ENCODE assay signal across 27 mouse cellular contexts in the genomic region with DNA sequence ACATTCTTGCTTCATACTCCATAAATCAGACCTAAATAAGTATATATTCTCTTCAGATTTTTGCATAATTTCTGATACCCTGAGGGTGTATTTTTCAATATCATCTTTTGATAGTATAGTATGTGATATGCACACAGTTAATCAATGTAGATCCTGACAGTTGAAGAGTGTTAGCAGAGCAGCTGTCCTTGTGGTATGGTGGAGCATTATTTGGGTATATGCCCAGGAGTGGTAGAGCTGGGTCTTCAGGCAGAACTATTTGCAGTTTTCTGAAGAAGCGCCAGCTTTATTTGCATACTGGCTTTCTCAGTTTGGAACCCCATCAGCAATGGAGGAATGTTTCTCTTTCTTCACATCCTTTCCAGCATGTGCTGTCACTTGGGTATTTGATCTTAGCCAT.
DNase-seq lines count a peak whose midpoint lies in the region; ATAC-seq and TF ChIP-seq lines count a peak whose summit lies in the region.
"Had no signal": no experiment of that assay in that cellular context is flagged by ENCODE, and none has a peak within 500 bp of the region (broad histone marks: within the 10 kb centered on the region; RNA-seq: fewer than 3 reads in every experiment).

No protein-coding gene starts in this region.

- H3K4me2 ChIP-seq in forebrain, embryonic 14.5 days (ENCODE audit: low read length): no peak overlapping the region
- no peak overlapping the region for H3K4me2 ChIP-seq in neural tube, embryonic 11.5 days (ENCODE audit: low read depth)
- H3K4me2 ChIP-seq in neural tube, embryonic 15.5 days: no peak overlapping the region
- H3K4me2 ChIP-seq in forebrain, postnatal 0 days (ENCODE audit: low read depth): no peak overlapping the region
- H3K4me2 ChIP-seq: heart, embryonic 12.5 days; heart, embryonic 15.5 days; hindbrain, embryonic 13.5 days; intestine, embryonic 15.5 days had no signal

- peak; percentile 76 for DNase-seq in forebrain, embryonic 14.5 days (ENCODE audit: low spot score)
- no peak for DNase-seq in forebrain, embryonic 10.5 days (ENCODE audit: extremely low spot score, low spot score)
- no peak for DNase-seq in neural tube, embryonic 11.5 days (ENCODE audit: low spot score)
- peak; percentile 30 for DNase-seq in forebrain, postnatal 0 days
- no peak for DNase-seq in embryonic facial prominence, embryonic 10.5 days (ENCODE audit: low spot score)
- DNase-seq: adrenal gland, postnatal 10 days; adrenal gland, postnatal 36 days; B cell, adult 2 months; cerebellum, adult 11-12 months; cerebellum, adult 8-10 months; cerebellum, postnatal 36 days; embryo, embryonic 11 days; gastrocnemius, postnatal 25 days; heart, adult 18-20 months; heart, postnatal 10 days; heart, postnatal 36 days; kidney, adult 11 months had no signal

- no peaks in the 10 kb centered on the region for H3K27me3 ChIP-seq in forebrain, embryonic 14.5 days (replicated peaks; ENCODE audit: control insufficient read depth, insufficient read depth, low read length)
- no peaks in the 10 kb centered on the region for H3K27me3 ChIP-seq in forebrain, embryonic 10.5 days (ENCODE audit: poor library complexity, severe bottlenecking)
- H3K27me3 ChIP-seq in neural tube, embryonic 11.5 days (ENCODE audit: control insufficient read depth, insufficient read depth, low read length): no peaks in the 10 kb centered on the region
- no peaks in the 10 kb centered on the region for H3K27me3 ChIP-seq in neural tube, embryonic 15.5 days (replicated peaks)
- H3K27me3 ChIP-seq in forebrain, postnatal 0 days (ENCODE audit: insufficient read depth, low read length): no peaks in the 10 kb centered on the region
- H3K27me3 ChIP-seq in embryonic facial prominence, embryonic 10.5 days (replicated peaks; ENCODE audit: low read depth, poor library complexity, severe bottlenecking): no peaks in the 10 kb centered on the region
- H3K27me3 ChIP-seq: CH12.LX; heart, embryonic 12.5 days; heart, embryonic 15.5 days; hindbrain, embryonic 13.5 days; intestine, embryonic 15.5 days; Patski had no signal

- H3K36me3 ChIP-seq in forebrain, embryonic 14.5 days (ENCODE audit: control insufficient read depth, insufficient read depth, low read length): no peaks in the 10 kb centered on the region
- H3K36me3 ChIP-seq in forebrain, embryonic 10.5 days (replicated peaks): no peaks in the 10 kb centered on the region
- no peaks in the 10 kb centered on the region for H3K36me3 ChIP-seq in neural tube, embryonic 11.5 days (ENCODE audit: control insufficient read depth, insufficient read depth, low read length)
- no peaks in the 10 kb centered on the region for H3K36me3 ChIP-seq in neural tube, embryonic 15.5 days
- H3K36me3 ChIP-seq in forebrain, postnatal 0 days (ENCODE audit: insufficient read depth): no peaks in the 10 kb centered on the region
- H3K36me3 ChIP-seq in embryonic facial prominence, embryonic 10.5 days (replicated peaks): no peaks in the 10 kb centered on the region
- H3K36me3 ChIP-seq: G1E; heart, embryonic 12.5 days; heart, embryonic 15.5 days; hindbrain, embryonic 10.5 days; hindbrain, embryonic 13.5 days; intestine, embryonic 15.5 days had no signal

- 71% methylated on average over 1 of the region's 1 CpGs for WGBS in forebrain, embryonic 14.5 days
- WGBS in forebrain, embryonic 10.5 days: 96% methylated on average over 1 of the region's 1 CpGs
- 89% methylated on average over 1 of the region's 1 CpGs for WGBS in neural tube, embryonic 11.5 days
- WGBS in neural tube, embryonic 15.5 days: 90% methylated on average over 1 of the region's 1 CpGs
- WGBS in forebrain, postnatal 0 days: 65% methylated on average over 1 of the region's 1 CpGs
- WGBS in embryonic facial prominence, embryonic 10.5 days: 77% methylated on average over 1 of the region's 1 CpGs

- H3K27ac ChIP-seq in forebrain, embryonic 14.5 days (ENCODE audit: low read depth, low read length): no peak overlapping the region
- no peak overlapping the region for H3K27ac ChIP-seq in forebrain, embryonic 10.5 days
- H3K27ac ChIP-seq in neural tube, embryonic 11.5 days (ENCODE audit: low read depth, low read length): no peak overlapping the region
- H3K27ac ChIP-seq in neural tube, embryonic 15.5 days (replicated peaks): no peak overlapping the region
- H3K27ac ChIP-seq in forebrain, postnatal 0 days (ENCODE audit: low read depth, low read length): no peak overlapping the region
- H3K27ac ChIP-seq in embryonic facial prominence, embryonic 10.5 days (replicated peaks): no peak overlapping the region
- H3K27ac ChIP-seq: heart, embryonic 15.5 days; hindbrain, embryonic 10.5 days; hindbrain, embryonic 13.5 days; intestine, embryonic 15.5 days had no signal

- H3K4me1 ChIP-seq in forebrain, embryonic 14.5 days (ENCODE audit: control insufficient read depth, insufficient read depth, low read length): no peaks in the 10 kb centered on the region
- no peaks in the 10 kb centered on the region for H3K4me1 ChIP-seq in forebrain, embryonic 10.5 days
- H3K4me1 ChIP-seq in neural tube, embryonic 11.5 days (ENCODE audit: control insufficient read depth, insufficient read depth, low read length): no peaks in the 10 kb centered on the region
- H3K4me1 ChIP-seq in neural tube, embryonic 15.5 days: no peaks in the 10 kb centered on the region
- no peaks in the 10 kb centered on the region for H3K4me1 ChIP-seq in forebrain, postnatal 0 days (ENCODE audit: insufficient read depth)
- H3K4me1 ChIP-seq in embryonic facial prominence, embryonic 10.5 days: no peaks in the 10 kb centered on the region
- H3K4me1 ChIP-seq: heart, embryonic 12.5 days; heart, embryonic 15.5 days; hindbrain, embryonic 10.5 days; hindbrain, embryonic 13.5 days; intestine, embryonic 15.5 days had no signal

- peak; percentile 84; the same call in 1 of the 2 replicates for ATAC-seq in forebrain, embryonic 14.5 days
- peak; percentile 27; the same call in 1 of the 2 replicates for ATAC-seq in neural tube, embryonic 11.5 days (ENCODE audit: insufficient read depth, low FRiP score, low TSS enrichment)
- ATAC-seq in neural tube, embryonic 15.5 days (ENCODE audit: low FRiP score): no peak
- ATAC-seq in forebrain, postnatal 0 days: peak; percentile 63; the same call in 1 of the 2 replicates
- ATAC-seq: hindbrain, embryonic 16.5 days; intestine, embryonic 15.5 days; Patski had no signal

- no peak overlapping the region for H3K9ac ChIP-seq in forebrain, embryonic 14.5 days (ENCODE audit: low read length)
- H3K9ac ChIP-seq in neural tube, embryonic 11.5 days (ENCODE audit: low read length): no peak overlapping the region
- no peak overlapping the region for H3K9ac ChIP-seq in neural tube, embryonic 15.5 days (replicated peaks)
- no peak overlapping the region for H3K9ac ChIP-seq in forebrain, postnatal 0 days
- H3K9ac ChIP-seq: heart, embryonic 12.5 days; heart, embryonic 15.5 days; hindbrain, embryonic 13.5 days; intestine, embryonic 15.5 days had no signal

- no peak for TF ChIP-seq CTCF in forebrain, postnatal 0 days (IDR thresholded peaks at IDR 0.05; ENCODE audit: low read depth)

- H3K4me3 ChIP-seq in forebrain, embryonic 14.5 days (ENCODE audit: low read depth, low read length): no peak overlapping the region
- H3K4me3 ChIP-seq in forebrain, embryonic 10.5 days: no peak overlapping the region
- H3K4me3 ChIP-seq in neural tube, embryonic 11.5 days (ENCODE audit: low read depth, low read length): no peak overlapping the region
- no peak overlapping the region for H3K4me3 ChIP-seq in neural tube, embryonic 15.5 days (replicated peaks)
- H3K4me3 ChIP-seq in forebrain, postnatal 0 days (ENCODE audit: low read depth, low read length): no peak overlapping the region
- no peak overlapping the region for H3K4me3 ChIP-seq in embryonic facial prominence, embryonic 10.5 days
- H3K4me3 ChIP-seq: heart, embryonic 12.5 days; heart, embryonic 15.5 days; hindbrain, embryonic 10.5 days; hindbrain, embryonic 13.5 days; intestine, embryonic 15.5 days had no signal

- no peaks in the 10 kb centered on the region for H3K9me3 ChIP-seq in forebrain, embryonic 14.5 days (replicated peaks; ENCODE audit: control insufficient read depth, low read length)
- no peaks in the 10 kb centered on the region for H3K9me3 ChIP-seq in forebrain, embryonic 10.5 days
- H3K9me3 ChIP-seq in neural tube, embryonic 11.5 days (ENCODE audit: control insufficient read depth, low read length): no peaks in the 10 kb centered on the region
- H3K9me3 ChIP-seq in neural tube, embryonic 15.5 days (replicated peaks): no peaks in the 10 kb centered on the region
- H3K9me3 ChIP-seq in forebrain, postnatal 0 days (ENCODE audit: low read length): no peaks in the 10 kb centered on the region
- no peaks in the 10 kb centered on the region for H3K9me3 ChIP-seq in embryonic facial prominence, embryonic 10.5 days
- H3K9me3 ChIP-seq: G1E; heart, embryonic 15.5 days; hindbrain, embryonic 10.5 days; hindbrain, embryonic 13.5 days; intestine, embryonic 15.5 days had no signal

Comparison
In these comparisons a context has a peak if more than half of its experiments do, and no peak if none do; other contexts are left out.
1. DNase-seq: peak in forebrain, embryonic 14.5 days (single experiment) and forebrain, postnatal 0 days (single experiment); none in forebrain, embryonic 10.5 days (single experiment), neural tube, embryonic 11.5 days (single experiment) and embryonic facial prominence, embryonic 10.5 days (single experiment).